Mouse (Mus musculus): ENCODE measurements around the gene Cep72.

- TF ChIP-seq CTCF (IDR thresholded peaks at IDR 0.05; ENCODE audit: borderline replicate concordance, control insufficient read depth, extremely low read depth, insufficient read depth, low read length, poor library complexity) (no peak), POLR2A (IDR thresholded peaks at IDR 0.05; ENCODE audit: control insufficient read depth, extremely low read depth, insufficient read depth, low read length, poor library complexity) (no peak)
Measured at GRCm38 (mm10) chr13:73990325-73990724, 71.8 kb downstream of the Cep72 start.

Measured in thymus, adult 2 months (tissue).